In the genomic region with DNA sequence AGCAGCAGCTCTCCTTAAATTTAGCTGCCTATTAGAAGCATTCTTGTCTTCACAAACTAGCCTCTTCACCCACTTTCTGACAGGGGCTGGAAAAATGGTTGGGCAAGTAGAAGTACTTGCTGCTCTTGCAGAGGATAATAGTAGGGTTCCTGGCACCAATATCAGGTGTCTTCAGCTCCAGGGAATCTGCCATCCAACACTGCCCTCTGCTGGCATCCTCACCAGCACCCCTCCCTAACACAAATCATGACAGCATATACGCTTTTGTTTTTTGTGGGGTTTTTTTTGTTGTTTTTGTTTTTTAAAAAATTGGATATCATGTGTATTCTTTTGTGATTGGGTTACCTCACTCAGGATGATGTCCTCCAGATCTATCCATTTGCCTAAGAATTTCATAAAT, we compare ENCODE assay signal across 10 mouse cellular contexts.
A peak's percentile ranks its signal among the peaks of the same experiment; 100 is the strongest.
DNase-seq lines count a peak whose midpoint lies in the region; ATAC-seq and TF ChIP-seq lines count a peak whose summit lies in the region.
"Had no signal": no experiment of that assay in that cellular context is flagged by ENCODE, and none has a peak within 500 bp of the region (broad histone marks: within the 10 kb centered on the region; RNA-seq: fewer than 3 reads in every experiment).

No protein-coding gene starts in this region.

- H3K4me1 ChIP-seq in liver, adult 2 months (ENCODE audit: control insufficient read depth, insufficient read depth, low read length): no peaks in the 10 kb centered on the region
- no peaks in the 10 kb centered on the region for H3K4me1 ChIP-seq in liver, embryonic 12.5 days
- H3K4me1 ChIP-seq in limb, embryonic 10.5 days: no peaks in the 10 kb centered on the region

- TF ChIP-seq POLR2A in liver, adult 2 months (IDR thresholded peaks at IDR 0.05; ENCODE audit: extremely low read depth, insufficient read depth, low read length): no peak

- ATAC-seq in liver, embryonic 12.5 days: no peak
- ATAC-seq: forebrain, embryonic 16.5 days had no signal

- 98% methylated on average over 1 of the region's 1 CpGs for WGBS in liver, adult 2 months
- WGBS in liver, embryonic 12.5 days (ENCODE audit: insufficient replicate concordance): 91% methylated on average over 1 of the region's 1 CpGs
- whole genome bisulfite sequencing in limb, embryonic 10.5 days: 95% methylated on average over 1 of the region's 1 CpGs

- no peaks in the 10 kb centered on the region for H3K27me3 ChIP-seq in liver, adult 2 months (ENCODE audit: control insufficient read depth, insufficient read depth, low read length)
- H3K27me3 ChIP-seq in liver, embryonic 12.5 days (replicated peaks): no peaks in the 10 kb centered on the region
- no peaks in the 10 kb centered on the region for H3K27me3 ChIP-seq in limb, embryonic 10.5 days (ENCODE audit: low read depth, poor library complexity, severe bottlenecking)

- H3K9me3 ChIP-seq in liver, embryonic 12.5 days (replicated peaks): no peaks in the 10 kb centered on the region
- no peaks in the 10 kb centered on the region for H3K9me3 ChIP-seq in limb, embryonic 10.5 days (replicated peaks)

- H3K79me2 ChIP-seq in liver, adult 2 months (ENCODE audit: control insufficient read depth, insufficient read depth, low read length): no peaks in the 10 kb centered on the region

- TF ChIP-seq CTCF in liver, adult 2 months (IDR thresholded peaks at IDR 0.05; ENCODE audit: low read depth, low read length): peak; percentile 64

- H3K9ac ChIP-seq in liver, adult 2 months (ENCODE audit: low read depth, low read length): no peak overlapping the region
- no peak overlapping the region for H3K9ac ChIP-seq in liver, embryonic 12.5 days

- no peak overlapping the region for H3K4me3 ChIP-seq in liver, adult 2 months (ENCODE audit: insufficient read depth, low read depth, low read length)
- no peak overlapping the region for H3K4me3 ChIP-seq in liver, embryonic 12.5 days
- H3K4me3 ChIP-seq in limb, embryonic 10.5 days: no peak overlapping the region
- H3K4me3 ChIP-seq: myocyte had no signal

- H3K36me3 ChIP-seq in liver, adult 2 months (ENCODE audit: control insufficient read depth, insufficient read depth, low read length): no peaks in the 10 kb centered on the region
- H3K36me3 ChIP-seq in liver, embryonic 12.5 days: no peaks in the 10 kb centered on the region
- 0 out of 2 replicates have a peak, but pooled peaks cover 2% of the 10 kb centered on the region for H3K36me3 ChIP-seq in limb, embryonic 10.5 days

- H3K27ac ChIP-seq in liver, adult 2 months (replicated peaks; ENCODE audit: insufficient read depth, low read depth, low read length): no peak overlapping the region
- no peak overlapping the region for H3K27ac ChIP-seq in liver, embryonic 12.5 days
- H3K27ac ChIP-seq in limb, embryonic 10.5 days: no peak overlapping the region

- DNase-seq in adrenal gland, postnatal 36 days: peak; percentile 17 to 25
- no peak for DNase-seq in adrenal gland, postnatal 14 days
- peak; percentile 37 for DNase-seq in liver, adult 2 months (ENCODE audit: extremely low read depth, low read depth, low spot score)
- peak; percentile 11 for DNase-seq in c-Kit-positive CD71-positive TER-119-negative erythroid progenitor cells, embryonic 14.5 days (ENCODE audit: low read depth)
- peak; percentile 55 for DNase-seq in thymus, postnatal 14 days
- DNase-seq in limb, embryonic 10.5 days (ENCODE audit: low spot score): no peak
- no peak for DNase-seq in left cerebral cortex, adult 18-20 months (ENCODE audit: low spot score in 2 of 2)

- H3K4me2 ChIP-seq in liver, embryonic 12.5 days: no peak overlapping the region

Comparison
In these comparisons a context has a peak if more than half of its experiments do, and no peak if none do; other contexts are left out.
1. DNase-seq: peak in adrenal gland, postnatal 36 days (2 of 2), liver, adult 2 months (single experiment), c-Kit-positive CD71-positive TER-119-negative erythroid progenitor cells, embryonic 14.5 days (single experiment) and thymus, postnatal 14 days (single experiment); none in adrenal gland, postnatal 14 days (single experiment), limb, embryonic 10.5 days (single experiment) and left cerebral cortex, adult 18-20 months (0 of 2).